Mouse (Mus musculus) spleen, postnatal 36 days (tissue): ENCODE data around the gene Efhd1.

Experiments
- DNase-seq, 2 experiments: peaks; one replicate each; pipeline ENCODE4 v3.0.0; 2022; ENCODE audit warnings: low spot score in 2 of 2, mixed read lengths in 1 of 2

Efhd1 gene

DNA sequence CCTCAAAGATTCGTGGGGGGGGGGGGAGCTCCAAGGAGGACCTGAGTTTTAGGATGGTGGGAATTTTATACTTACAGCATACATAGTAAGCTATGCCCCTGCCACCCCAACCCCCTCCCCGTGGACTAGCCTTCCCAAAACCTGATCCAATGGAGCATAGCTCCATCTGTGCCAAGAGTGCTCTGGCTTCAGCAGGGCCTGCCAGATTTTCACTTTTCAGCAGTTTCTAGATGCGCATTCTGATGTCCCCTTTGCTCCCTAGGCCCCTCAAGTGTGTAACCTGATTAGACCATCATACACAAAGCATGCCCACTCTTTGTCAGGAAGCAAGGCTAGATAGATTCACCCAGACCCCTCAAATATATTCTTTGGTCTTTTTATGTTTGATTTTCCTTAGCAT is 6.0 kb downstream of the Efhd1 start:
- DNase-seq, result no peak

DNA sequence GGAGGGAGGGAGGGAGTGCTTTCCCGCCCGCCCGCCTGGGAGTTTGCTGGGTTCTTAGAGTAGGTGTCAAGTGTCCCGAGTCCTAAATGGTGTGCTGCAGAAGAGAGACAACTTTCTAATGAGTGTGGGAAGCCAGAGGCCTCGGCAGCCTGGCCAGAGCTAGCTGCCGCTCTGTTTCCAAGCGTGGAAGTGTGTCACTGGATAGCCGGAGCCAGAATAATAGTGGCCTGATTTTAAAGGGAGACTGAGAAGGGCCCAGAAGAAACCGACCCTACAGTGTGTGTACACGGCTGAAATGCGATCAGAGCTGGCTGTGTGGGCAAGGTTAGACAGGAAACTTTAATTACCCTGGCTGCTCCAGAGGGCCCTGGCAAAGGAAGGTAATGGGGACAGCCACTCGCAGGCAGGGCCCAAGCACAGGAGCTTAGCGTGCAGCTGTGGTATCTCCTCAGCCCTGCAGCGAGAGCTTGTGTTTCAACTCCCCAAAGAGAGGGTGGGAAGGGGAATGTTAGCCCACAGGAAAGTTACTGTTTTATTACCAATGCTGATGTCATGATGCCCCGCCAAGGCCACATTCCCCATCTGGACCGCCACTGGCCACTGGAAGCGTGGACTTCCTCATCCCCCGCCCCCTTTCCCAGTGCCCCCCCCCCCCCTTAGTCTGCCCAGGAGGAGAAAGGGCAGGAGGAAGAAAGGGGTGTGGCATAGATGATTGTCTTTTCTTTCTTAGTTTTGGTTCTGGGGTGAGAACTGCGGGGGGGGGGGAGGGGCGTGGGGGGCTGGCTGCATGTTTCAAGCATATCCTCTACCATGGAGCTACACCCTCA is 6.7 kb downstream of the Efhd1 start:
- no peak for DNase-seq

DNA sequence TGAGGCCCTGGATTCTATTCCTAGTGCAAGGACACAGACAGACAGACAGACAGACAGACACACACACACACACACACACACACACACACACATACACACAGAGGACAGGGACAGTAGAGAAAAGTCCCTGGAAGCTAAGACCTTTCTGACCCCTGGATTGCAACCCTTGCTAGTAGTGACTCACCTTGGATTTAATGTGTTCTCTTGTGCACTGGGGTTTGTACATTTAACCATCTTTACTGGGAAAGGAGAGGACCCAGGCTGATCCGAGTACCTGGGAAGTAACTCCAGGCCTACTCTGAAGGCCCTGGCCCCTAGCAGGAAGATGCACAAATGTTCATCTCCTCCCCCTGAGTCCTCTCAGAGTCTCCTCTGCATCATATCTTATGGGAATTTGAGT is 7.4 kb downstream of the Efhd1 start:
- no peak for DNase-seq

- no peak for DNase-seq
These were observed 8.3 kb downstream of the Efhd1 start for GRCm38 (mm10) chr1:87272462-87272861.

GRCm38 (mm10) chr1:87273514-87273942 is 9.4 kb downstream of the Efhd1 start:
- DNase-seq, result peak; percentile 5 to 6

DNA sequence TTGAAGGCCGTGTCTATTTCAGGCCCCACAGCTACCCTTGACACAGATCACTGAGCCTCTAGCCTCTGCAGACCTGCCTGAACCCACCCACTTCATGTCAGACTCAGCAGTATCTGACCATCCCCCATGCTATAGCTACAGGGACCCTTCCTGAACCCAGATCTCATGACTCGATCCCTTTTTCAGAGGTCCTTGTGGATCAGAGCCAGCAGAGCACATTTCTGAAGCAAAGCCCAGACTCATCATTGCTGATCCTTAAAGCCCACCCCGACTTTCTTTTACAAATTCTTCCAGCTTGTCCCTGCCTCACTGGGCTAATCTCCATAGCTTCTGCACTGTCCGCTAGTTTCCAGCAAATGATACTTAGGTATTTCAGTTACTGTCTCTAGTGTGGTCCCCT is 10.0 kb downstream of the Efhd1 start:
- DNase-seq, result no peak

- DNase-seq, result no peak
These were observed 11.0 kb downstream of the Efhd1 start for GRCm38 (mm10) chr1:87275151-87275550.

DNA sequence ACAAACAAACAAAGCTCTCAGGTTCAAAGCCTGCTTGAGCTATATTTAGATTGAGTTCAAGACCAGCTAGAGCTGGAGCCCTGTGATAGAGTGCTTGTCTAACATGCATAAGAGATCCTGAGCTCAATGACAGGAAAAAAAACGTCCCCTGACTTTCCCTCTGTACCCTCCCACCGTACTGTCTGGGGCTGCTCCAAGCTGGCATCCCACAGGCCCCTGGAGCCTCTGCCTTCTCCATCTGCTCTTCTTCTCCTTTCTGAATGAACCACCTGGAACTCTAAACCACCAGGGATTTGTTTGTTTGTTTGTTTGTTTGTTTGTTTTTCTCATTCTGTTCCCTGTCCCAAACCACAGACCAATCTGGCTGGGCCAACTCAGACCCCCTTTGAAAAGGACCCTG is 11.9 kb downstream of the Efhd1 start:
- no peak for DNase-seq

DNA sequence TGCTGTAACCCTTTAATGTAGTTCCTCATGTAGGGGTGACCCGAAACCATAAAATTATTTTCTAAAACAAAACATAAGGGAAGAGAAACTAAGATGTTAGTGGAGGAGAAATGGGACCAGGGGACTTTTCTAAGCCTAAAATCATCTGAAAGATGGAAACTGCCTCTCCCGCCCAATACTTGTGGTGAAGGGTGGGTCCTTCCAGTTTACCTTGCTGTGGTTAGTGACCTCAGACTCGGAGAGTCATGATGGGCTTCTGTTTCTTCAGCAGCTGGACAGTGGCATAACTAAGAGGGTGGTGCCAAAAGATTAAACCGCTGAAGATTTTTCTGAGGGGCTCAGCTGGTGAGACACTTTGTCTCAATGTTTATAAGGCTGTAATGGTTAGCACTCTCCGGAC is 16.1 kb downstream of the Efhd1 start:
- no peak for DNase-seq

DNA sequence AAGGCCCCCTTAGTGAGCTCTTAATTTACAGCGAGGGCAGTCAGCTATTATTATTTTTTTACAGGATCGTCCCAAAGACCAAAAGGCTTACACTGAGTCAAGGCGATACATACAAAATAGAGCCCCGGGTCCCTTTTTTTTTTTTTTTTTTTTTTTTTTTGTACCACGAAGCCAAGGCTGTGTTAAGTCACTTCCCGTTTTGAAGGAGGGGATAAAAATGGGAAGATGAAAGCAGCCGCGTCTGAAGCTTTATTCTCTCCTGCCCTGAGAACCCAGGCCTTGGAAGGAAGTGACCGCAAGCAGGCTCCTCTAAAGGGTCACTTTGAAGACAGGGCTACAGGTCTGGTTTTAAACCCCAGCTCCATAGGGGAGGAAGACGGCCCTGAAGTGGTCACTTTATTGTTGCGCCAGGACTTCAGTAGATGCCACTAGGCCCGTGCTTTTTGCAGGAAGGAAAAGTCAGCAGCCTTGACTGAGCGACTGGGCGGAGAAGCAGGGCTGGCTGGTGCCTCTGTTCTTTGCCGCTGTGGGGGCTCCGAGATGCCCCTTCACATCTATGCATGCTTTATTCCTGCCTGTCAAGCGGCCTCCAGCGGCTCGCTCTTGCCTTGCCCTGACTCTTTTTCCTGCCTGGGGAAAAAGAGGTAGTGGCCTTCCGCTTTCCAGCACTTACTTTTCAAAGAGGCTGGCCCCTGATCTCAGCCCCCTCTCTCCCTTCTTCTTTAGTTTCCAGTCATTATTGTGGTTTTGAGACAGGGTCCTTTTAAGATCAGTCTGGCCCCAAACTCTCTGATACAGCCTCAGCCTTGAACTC is 17.6 kb downstream of the Efhd1 start:
- no peak for DNase-seq

DNA sequence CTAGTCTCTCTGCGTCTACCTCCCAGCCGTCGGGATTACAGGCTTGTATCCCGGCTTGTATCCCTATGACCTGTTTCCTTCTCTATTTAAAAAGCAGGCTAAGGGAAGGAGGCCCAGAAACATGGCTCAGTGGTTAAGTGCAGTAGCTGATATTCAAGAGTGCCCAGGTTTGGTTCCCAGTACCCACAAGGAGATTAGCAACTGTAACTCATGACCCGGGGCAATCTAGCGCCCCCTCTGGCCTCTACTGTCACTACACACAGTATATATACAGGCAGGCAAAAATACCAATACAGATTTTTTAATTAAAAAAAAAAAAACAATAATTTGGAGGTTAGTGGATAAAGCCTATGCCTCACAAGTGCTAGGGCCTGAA is 18.2 kb downstream of the Efhd1 start:
- no peak for DNase-seq

DNA sequence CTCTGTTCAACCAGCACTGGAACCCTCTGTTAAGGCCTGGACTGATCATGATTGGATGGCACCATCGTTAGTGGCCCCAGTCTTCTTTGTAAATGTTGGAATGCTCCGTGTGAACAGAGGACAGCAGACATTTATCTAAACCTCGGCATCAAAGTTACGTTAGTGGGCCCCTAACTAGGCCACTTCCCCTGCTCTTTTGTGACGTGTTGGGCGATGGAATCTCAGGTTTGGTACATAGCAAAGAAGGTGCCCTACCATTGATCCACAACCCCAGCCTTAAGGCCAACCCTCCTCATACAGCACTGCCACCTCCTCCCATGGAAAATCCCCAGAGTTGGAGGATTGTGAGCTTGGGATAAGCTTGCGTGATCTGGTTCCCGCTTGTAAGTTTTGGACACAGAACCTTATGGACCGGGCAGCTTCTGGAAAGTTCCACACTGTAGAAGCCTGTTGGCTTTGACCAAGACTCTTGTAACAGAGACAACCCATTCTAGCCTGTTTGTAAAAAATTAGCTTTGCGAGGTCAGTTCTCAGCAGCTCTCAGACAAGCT is 19.3 kb downstream of the Efhd1 start:
- no peak for DNase-seq

DNA sequence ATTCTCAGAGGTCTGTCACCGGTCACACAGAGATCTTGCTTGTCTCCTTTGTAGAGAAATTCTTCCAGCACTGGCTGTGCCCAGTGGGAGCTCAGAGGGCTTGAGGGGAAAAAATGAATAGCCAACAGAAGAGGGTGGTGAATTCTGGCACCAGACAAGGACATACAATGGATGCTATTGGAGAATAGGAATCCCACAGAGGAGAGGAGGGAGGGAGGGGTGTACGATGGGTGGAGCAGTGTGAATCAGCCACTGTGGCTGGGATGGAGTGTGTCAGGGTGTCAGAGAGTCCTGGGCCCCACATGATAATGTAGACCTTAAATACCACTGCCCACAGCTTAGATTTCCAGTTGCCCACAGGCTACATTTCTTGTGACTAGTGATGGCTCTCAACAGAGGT is 22.9 kb downstream of the Efhd1 start:
- no peak for DNase-seq

GRCm38 (mm10) chr1:87291416-87291815 is 27.3 kb downstream of the Efhd1 start:
- no peak for DNase-seq

DNA sequence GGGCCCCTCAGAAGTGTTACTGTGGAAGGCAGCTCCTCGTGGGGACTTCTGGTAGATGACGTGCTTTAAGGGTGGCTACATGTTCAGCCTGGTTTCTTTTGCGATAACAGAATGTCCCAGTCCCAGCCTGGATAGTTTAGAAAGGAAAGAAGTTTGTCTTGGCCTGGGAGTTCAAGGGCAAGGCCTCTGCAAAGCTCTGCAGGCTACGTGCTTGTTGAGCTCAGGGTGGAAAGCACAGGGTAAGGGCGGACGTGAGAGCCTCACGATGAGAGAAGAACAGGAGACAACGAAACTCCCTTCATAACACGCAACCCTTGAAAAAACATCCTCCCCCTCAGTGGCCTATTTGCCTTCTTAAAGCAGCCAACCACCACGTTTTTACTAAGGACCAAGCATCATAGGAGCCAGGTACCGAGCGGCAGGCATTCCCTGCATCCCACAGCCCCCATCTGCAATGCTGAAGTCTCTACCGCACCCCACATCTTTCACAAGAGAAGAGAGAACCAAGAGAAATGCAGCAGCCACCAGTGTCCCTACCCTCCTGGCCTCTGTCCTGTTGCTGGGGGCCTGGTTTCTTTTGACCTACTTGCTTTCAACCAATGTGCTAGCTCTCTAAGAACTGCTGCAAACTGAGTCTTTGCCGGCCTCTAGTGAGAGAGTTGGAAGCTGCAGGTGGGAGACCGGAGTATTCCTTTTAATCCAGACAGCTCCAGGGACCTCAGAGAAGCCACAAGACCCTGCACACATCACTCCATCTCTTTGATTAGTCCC is 28.4 kb downstream of the Efhd1 start:
- DNase-seq, result no peak

DNA sequence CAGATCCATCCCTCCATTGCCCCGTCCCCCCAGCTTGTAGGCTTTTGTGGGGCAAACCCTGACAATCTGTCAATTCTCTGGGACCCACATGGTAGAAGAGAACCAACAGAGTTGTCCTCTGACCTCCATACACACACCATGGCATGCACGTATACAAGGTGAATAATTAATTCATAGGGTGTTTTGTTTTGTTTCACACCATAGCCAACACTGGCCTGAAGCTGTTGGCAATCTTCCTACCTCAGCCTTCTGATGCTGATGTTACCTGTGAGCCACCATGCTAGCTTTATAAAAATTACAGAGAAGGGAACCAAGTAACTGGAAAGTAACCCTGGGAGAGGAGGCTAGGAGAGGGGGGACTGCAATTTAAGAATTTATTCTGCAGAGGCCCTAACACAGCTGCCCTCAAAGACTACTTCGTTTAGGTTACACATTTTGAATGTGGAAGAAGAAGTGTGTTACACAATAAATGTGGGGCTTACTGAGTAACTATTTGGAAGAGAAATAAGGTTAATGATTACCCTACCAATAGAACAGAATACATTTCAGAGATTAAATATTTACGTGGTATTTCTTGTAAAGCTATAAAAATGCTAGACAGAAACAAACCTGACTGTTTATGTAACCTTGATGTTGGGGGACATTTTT is 30.0 kb downstream of the Efhd1 start:
- no peak for DNase-seq

DNA sequence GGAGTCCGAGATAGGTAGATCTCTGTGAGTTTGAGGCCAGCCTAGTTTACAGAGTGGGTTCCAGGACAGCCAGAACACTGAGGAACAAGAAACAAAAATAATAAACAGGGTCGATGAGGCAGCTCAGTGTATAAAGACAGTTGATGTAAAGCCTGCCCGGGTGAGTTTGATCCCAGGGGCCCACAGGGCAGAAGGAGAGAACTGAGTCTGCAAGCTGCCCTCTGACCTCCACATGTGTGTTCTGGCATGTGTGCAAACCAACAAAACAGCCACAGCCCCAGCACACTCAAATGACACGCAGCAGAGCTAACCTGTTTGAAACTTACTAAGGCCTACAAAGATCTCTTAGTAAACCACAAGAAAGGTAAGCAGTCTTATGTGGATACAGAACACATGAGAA is 30.8 kb downstream of the Efhd1 start:
- DNase-seq, result no peak

- no peak for DNase-seq
These were observed 33.3 kb downstream of the Efhd1 start for GRCm38 (mm10) chr1:87297346-87297925.

- DNase-seq, result no peak
These were observed 36.5 kb downstream of the Efhd1 start for GRCm38 (mm10) chr1:87300360-87301286.

DNA sequence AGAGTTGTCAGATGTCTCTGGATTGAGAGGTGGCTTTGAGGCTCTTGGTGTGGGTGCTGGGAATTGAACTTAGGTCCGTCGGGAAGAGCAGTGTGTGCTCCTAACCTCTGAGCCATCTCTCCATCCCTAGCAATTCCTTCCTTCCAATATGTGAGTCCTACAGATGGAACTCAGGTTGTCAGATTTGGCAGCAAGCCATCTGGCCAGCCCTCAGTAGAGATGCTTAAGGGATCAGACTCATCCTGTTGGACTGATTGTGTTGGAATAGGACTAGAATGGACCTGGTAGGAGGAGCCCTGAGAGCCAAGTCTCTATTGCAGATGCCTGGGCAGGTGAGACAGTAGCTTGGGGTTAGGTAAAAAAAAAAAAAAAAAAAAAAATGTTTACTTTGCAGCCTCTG is 37.8 kb downstream of the Efhd1 start:
- no peak for DNase-seq
